Mouse (Mus musculus) T-cell, adult 2 months (primary cell): ENCODE data around the gene Gm12184.
"Not testable (repeated sequence)": the region's sequence is repeated elsewhere in the genome, so short reads cannot be mapped to it uniquely, and the experiment has no call there.

Experiments
- DNase-seq: peaks from one replicate; pipeline ENCODE4 v3.0.0; 2022; ENCODE audit warnings: low spot score

The Gm12184 gene

GRCm38 (mm10) chr11:48822768-48823512, 3.5 kb downstream of the Gm12184 start:
- DNase-seq, result no peak

- DNase-seq, result not testable (repeated sequence)
These were observed 5.2 kb downstream of the Gm12184 start for GRCm38 (mm10) chr11:48821299-48821698.

GRCm38 (mm10) chr11:48820308-48820674, 6.2 kb downstream of the Gm12184 start:
- no peak for DNase-seq

GRCm38 (mm10) chr11:48819614-48820307, 6.7 kb downstream of the Gm12184 start:
- DNase-seq, result no peak

- peak; percentile 85 for DNase-seq
These were observed 8.1 kb downstream of the Gm12184 start for GRCm38 (mm10) chr11:48818346-48818745.

GRCm38 (mm10) chr11:48817794-48818193, 8.7 kb downstream of the Gm12184 start:
- no peak for DNase-seq

- DNase-seq, result peak; percentile 99
These were observed 9.4 kb downstream of the Gm12184 start, which contains the start of gene Trim41 for GRCm38 (mm10) chr11:48816800-48817665. Gene Trim41 (minus strand): TSS chr11:48817353.

- DNase-seq, result no peak
These were observed 10.1 kb downstream of the Gm12184 start for GRCm38 (mm10) chr11:48816281-48816781.

- no peak for DNase-seq
These were observed 10.6 kb downstream of the Gm12184 start for GRCm38 (mm10) chr11:48815851-48816250.

GRCm38 (mm10) chr11:48813782-48814181, 12.7 kb downstream of the Gm12184 start:
- DNase-seq, result no peak

GRCm38 (mm10) chr11:48810142-48810541, 16.3 kb downstream of the Gm12184 start:
- no peak for DNase-seq

GRCm38 (mm10) chr11:48809434-48809830, 17.0 kb downstream of the Gm12184 start:
- no peak for DNase-seq

GRCm38 (mm10) chr11:48808737-48809433, 17.6 kb downstream of the Gm12184 start:
- DNase-seq, result no peak

GRCm38 (mm10) chr11:48808304-48808646, 18.2 kb downstream of the Gm12184 start:
- no peak for DNase-seq

- no peak for DNase-seq
These were observed 18.7 kb downstream of the Gm12184 start for GRCm38 (mm10) chr11:48807563-48808303.

- DNase-seq, result no peak
These were observed 19.4 kb downstream of the Gm12184 start for GRCm38 (mm10) chr11:48806856-48807562.

- no peak for DNase-seq
These were observed 21.5 kb downstream of the Gm12184 start for GRCm38 (mm10) chr11:48804922-48805321.

- DNase-seq, result no peak
These were observed 22.5 kb downstream of the Gm12184 start for GRCm38 (mm10) chr11:48803988-48804387.

GRCm38 (mm10) chr11:48801831-48802772, 24.4 kb downstream of the Gm12184 start:
- DNase-seq, result no peak
